Mouse (Mus musculus) hindbrain, embryonic 16.5 days (tissue): ENCODE data around the gene Rheb. TPM values are rescaled to one million over a fixed set of nuclear protein-coding genes. Genes with fewer than 3 reads are reported as not detected.
"Not testable (repeated sequence)": the region's sequence is repeated elsewhere in the genome, so short reads cannot be mapped to it uniquely, and the experiment has no call there.

Experiments used
- ATAC-seq: fragments of 200-750 bp; cut with Nextera tagmentation; 2 replicates; pipeline ENCODE4 v1.8.0; 2017; ENCODE audit warnings: moderate TSS enrichment, moderate library complexity
- H3K27ac ChIP-seq: fragments of 300-500 bp; sonication (generic); 2 replicates; pipeline ENCODE4 v1.5.1; 2014; ENCODE audit warnings: low read depth, mild to moderate bottlenecking, control low read depth, low read length, moderate library complexity
- H3K27me3 ChIP-seq: fragments of 300-500 bp; sonication (generic); replicated peaks from 2 replicates; pipeline ENCODE4 v1.6.1; 2014; ENCODE audit warnings: low read length; ENCODE audit not compliant: control insufficient read depth, insufficient read depth
- H3K36me3 ChIP-seq: fragments of 300-500 bp; sonication (generic); 2 replicates; pipeline ENCODE4 v1.6.1; 2014; ENCODE audit warnings: mild to moderate bottlenecking, low read length, moderate library complexity, mixed read lengths; ENCODE audit not compliant: control insufficient read depth, insufficient read depth
- H3K4me1 ChIP-seq: fragments of 300-500 bp; sonication (generic); 2 replicates; pipeline ENCODE4 v1.6.1; 2014; ENCODE audit warnings: low read depth, low read length; ENCODE audit not compliant: control insufficient read depth, insufficient read depth
- H3K4me2 ChIP-seq: fragments of 300-500 bp; sonication (generic); 2 replicates; pipeline ENCODE4 v1.6.1; 2014; ENCODE audit warnings: mild to moderate bottlenecking, low read length, control low read depth, moderate library complexity
- H3K4me3 ChIP-seq: fragments of 300-500 bp; sonication (generic); 2 replicates; pipeline ENCODE4 v1.5.1; 2014; ENCODE audit warnings: mild to moderate bottlenecking, low read length, control low read depth, moderate library complexity
- H3K9ac ChIP-seq: fragments of 300-500 bp; sonication (generic); 2 replicates; pipeline ENCODE4 v1.6.1; 2014; ENCODE audit warnings: low read depth, mild to moderate bottlenecking, control low read depth, low read length, moderate library complexity
- H3K9me3 ChIP-seq: fragments of 300-500 bp; sonication (generic); 2 replicates; pipeline ENCODE4 v1.6.1; 2014; ENCODE audit warnings: mild to moderate bottlenecking, low read length, moderate library complexity; ENCODE audit not compliant: control insufficient read depth
- WGBS: fragments of 180-500 bp; shearing (Covaris S2); extraction: QIAGEN DNeasy Blood & Tissue Kit; methylation state at CpG from one replicate; pipeline ENCODE4 v1.1.7; 2014; 5-methylcytosine and 5-hydroxymethylcytosine counted together
- polyA plus RNA-seq: library from polyadenylated mRNA; unstranded; fragments of >200 nt; fragmentation: Nextera tagmentation; extraction: Ambion mirVana; gene quantifications from 2 replicates; pipeline ENCODE4 v1.2.1, GENCODE M21; 2015

Rheb gene
- polyA plus RNA-seq, 1 experiment from 2014 or later: 275 TPM

- ATAC-seq: no peak
- Histone ChIP-seq H3K9me3 (no peaks in the 10 kb centered on the region), H3K27ac (no peak overlapping the region), H3K4me2 (no peak overlapping the region), H3K36me3 (no peaks in the 10 kb centered on the region), H3K9ac (no peak overlapping the region), H3K4me1 (peaks cover 5% of the 10 kb centered on the region), H3K4me3 (no peak overlapping the region), H3K27me3 (no peaks in the 10 kb centered on the region)
- 90% methylated on average over 9 of the region's 9 CpGs for WGBS
Measured at GRCm38 (mm10) chr5:24826056-24826770, 16.2 kb downstream of the Rheb start.

- Histone ChIP-seq H3K27me3 (no peaks in the 10 kb centered on the region), H3K4me2 (no peak overlapping the region), H3K27ac (no peak overlapping the region), H3K4me3 (no peak overlapping the region), H3K9me3 (no peaks in the 10 kb centered on the region), H3K9ac (no peak overlapping the region), H3K36me3 (no peaks in the 10 kb centered on the region), H3K4me1 (peaks cover 5% of the 10 kb centered on the region)
- WGBS: 84% methylated on average over 4 of the region's 4 CpGs
- no peak for ATAC-seq
Measured at GRCm38 (mm10) chr5:24825365-24826055, 16.9 kb downstream of the Rheb start.

GRCm38 (mm10) chr5:24823864-24824405 lies 18.5 kb downstream of the Rheb start:
- Histone ChIP-seq H3K4me1 (peaks cover 5% of the 10 kb centered on the region), H3K36me3 (no peaks in the 10 kb centered on the region), H3K27ac (no peak overlapping the region), H3K9ac (no peak overlapping the region), H3K4me2 (no peak overlapping the region), H3K9me3 (no peaks in the 10 kb centered on the region), H3K27me3 (no peaks in the 10 kb centered on the region), H3K4me3 (no peak overlapping the region)
- no peak for ATAC-seq
- WGBS: 66% methylated on average over 6 of the region's 6 CpGs

- Histone ChIP-seq H3K27ac (no peak overlapping the region), H3K9ac (no peak overlapping the region), H3K36me3 (no peaks in the 10 kb centered on the region), H3K4me3 (no peak overlapping the region), H3K9me3 (no peaks in the 10 kb centered on the region), H3K27me3 (no peaks in the 10 kb centered on the region), H3K4me2 (no peak overlapping the region), H3K4me1 (peaks cover 5% of the 10 kb centered on the region)
- no peak for ATAC-seq
- WGBS: 76% methylated on average over 3 of the region's 3 CpGs
Measured at GRCm38 (mm10) chr5:24822781-24823180, 19.6 kb downstream of the Rheb start.

GRCm38 (mm10) chr5:24822231-24822630 lies 20.2 kb downstream of the Rheb start:
- H3K4me1 ChIP-seq, H3K4me3 ChIP-seq, H3K36me3 ChIP-seq, H3K27me3 ChIP-seq, ATAC-seq, H3K9ac ChIP-seq, H3K9me3 ChIP-seq, H3K27ac ChIP-seq, H3K4me2 ChIP-seq: not testable (repeated sequence)
- 90% methylated on average over 3 of the region's 3 CpGs for WGBS

GRCm38 (mm10) chr5:24821403-24821841 lies 21.0 kb downstream of the Rheb start:
- H3K9ac ChIP-seq: no peak overlapping the region
- no peak overlapping the region for H3K4me3 ChIP-seq
- peak; percentile 34; the same call in 1 of the 2 replicates for ATAC-seq
- H3K4me2 ChIP-seq: no peak overlapping the region
- WGBS: 82% methylated on average over 3 of the region's 3 CpGs
- H3K4me1 ChIP-seq: peaks cover 5% of the 10 kb centered on the region
- H3K36me3 ChIP-seq: peaks cover 3% of the 10 kb centered on the region; the same call in 1 of the 2 replicates
- no peaks in the 10 kb centered on the region for H3K27me3 ChIP-seq
- H3K9me3 ChIP-seq: no peaks in the 10 kb centered on the region
- H3K27ac ChIP-seq: no peak overlapping the region

GRCm38 (mm10) chr5:24820627-24821026 lies 21.8 kb downstream of the Rheb start:
- WGBS: 64% methylated on average over 5 of the region's 5 CpGs

GRCm38 (mm10) chr5:24817191-24817590 lies 25.2 kb downstream of the Rheb start:
- H3K36me3 ChIP-seq: peaks cover 6% of the 10 kb centered on the region; the same call in 1 of the 2 replicates
- no peaks in the 10 kb centered on the region; the same call in 1 of the 2 replicates for H3K4me1 ChIP-seq
- H3K4me3 ChIP-seq: no peak overlapping the region
- ATAC-seq: no peak
- H3K9me3 ChIP-seq: no peaks in the 10 kb centered on the region
- H3K9ac ChIP-seq: no peak overlapping the region
- no peak overlapping the region for H3K4me2 ChIP-seq
- 53% methylated on average over 4 of the region's 4 CpGs for WGBS
- H3K27me3 ChIP-seq: no peaks in the 10 kb centered on the region
- H3K27ac ChIP-seq: no peak overlapping the region

More at GRCm38 (mm10) chr5:24820627-24821026, 21.8 kb downstream of the Rheb start:
- no peaks in the 10 kb centered on the region for H3K9me3 ChIP-seq
- no peaks in the 10 kb centered on the region; the same call in none of the 2 replicates for H3K4me1 ChIP-seq
- H3K36me3 ChIP-seq: peaks cover 3% of the 10 kb centered on the region; the same call in 1 of the 2 replicates
- no peak overlapping the region for H3K27ac ChIP-seq
- peak; percentile 63 for ATAC-seq
- H3K27me3 ChIP-seq: no peaks in the 10 kb centered on the region
- H3K4me2 ChIP-seq: no peak overlapping the region
- no peak overlapping the region for H3K9ac ChIP-seq
- H3K4me3 ChIP-seq: no peak overlapping the region

GRCm38 (mm10) chr5:24813946-24814345 lies 28.5 kb downstream of the Rheb start:
- no peak for ATAC-seq
- 77% methylated on average over 3 of the region's 3 CpGs for WGBS
- Histone ChIP-seq H3K9ac (no peak overlapping the region), H3K27ac (no peak overlapping the region), H3K4me1 (no peaks in the 10 kb centered on the region), H3K36me3 (peaks cover 18% of the 10 kb centered on the region), H3K9me3 (no peaks in the 10 kb centered on the region), H3K4me2 (no peak overlapping the region), H3K27me3 (no peaks in the 10 kb centered on the region), H3K4me3 (no peak overlapping the region)
